Mouse (Mus musculus) stomach, postnatal 0 days (tissue): ENCODE data around the gene Gins1. TPM values are rescaled to one million over a fixed set of nuclear protein-coding genes. Genes with fewer than 3 reads are reported as not detected.
"Not testable (repeated sequence)": the region's sequence is repeated elsewhere in the genome, so short reads cannot be mapped to it uniquely, and the experiment has no call there.

Experiments used
- ATAC-seq: fragments of 200-750 bp; cut with Nextera tagmentation; 2 replicates; pipeline ENCODE4 v1.8.0; 2017; ENCODE audit not compliant: low FRiP score, low TSS enrichment
- DNase-seq: peaks from one replicate; pipeline ENCODE4 v3.0.0-alpha.2; 2016; ENCODE audit warnings: low spot score
- H3K27ac ChIP-seq: fragments of 300-500 bp; sonication (generic); replicated peaks from 2 replicates; pipeline ENCODE4 v1.5.1; 2014; ENCODE audit warnings: mild to moderate bottlenecking, control low read depth
- H3K27me3 ChIP-seq: fragments of 300-500 bp; sonication (generic); 2 replicates; pipeline ENCODE4 v1.6.1; 2014; ENCODE audit warnings: low read length; ENCODE audit not compliant: control insufficient read depth, insufficient read depth
- H3K36me3 ChIP-seq: fragments of 300-500 bp; sonication (generic); 2 replicates; pipeline ENCODE4 v1.6.1; 2014; ENCODE audit warnings: low read length, mixed read lengths; ENCODE audit not compliant: control insufficient read depth, insufficient read depth
- H3K4me1 ChIP-seq: fragments of 300-500 bp; sonication (generic); replicated peaks from 2 replicates; pipeline ENCODE4 v1.6.1; 2014; ENCODE audit warnings: antibody characterized with exemption; ENCODE audit not compliant: control insufficient read depth, insufficient read depth
- H3K4me2 ChIP-seq: fragments of 300-500 bp; sonication (generic); replicated peaks from 2 replicates; pipeline ENCODE4 v1.6.1; 2014; ENCODE audit warnings: low read depth, mild to moderate bottlenecking, control low read depth, moderate library complexity
- H3K4me3 ChIP-seq: fragments of 300-500 bp; sonication (generic); 2 replicates; pipeline ENCODE4 v1.5.1; 2014; ENCODE audit warnings: low read depth, low read length, control low read depth
- H3K9ac ChIP-seq: fragments of 300-500 bp; sonication (generic); 2 replicates; pipeline ENCODE4 v1.6.1; 2014; ENCODE audit warnings: mild to moderate bottlenecking, low read length, control low read depth, mixed read lengths
- H3K9me3 ChIP-seq: fragments of 300-500 bp; sonication (generic); 2 replicates; pipeline ENCODE4 v1.6.1; 2016; ENCODE audit warnings: low read length; ENCODE audit not compliant: control insufficient read depth
- CTCF ChIP-seq: IDR thresholded peaks from 2 replicates; pipeline ENCODE4 v1.5.1; 2016; ENCODE audit warnings: antibody characterized with exemption, low read depth, mild to moderate bottlenecking, moderate library complexity
- EP300 ChIP-seq: optimal IDR thresholded peaks from 2 replicates; pipeline ENCODE3; 2016; ENCODE audit warnings: antibody characterized with exemption
- WGBS: fragments of 180-500 bp; shearing (Covaris S2); extraction: QIAGEN DNeasy Blood & Tissue Kit; methylation state at CpG from one replicate; pipeline ENCODE4 v1.1.7; 2014; 5-methylcytosine and 5-hydroxymethylcytosine counted together
- polyA plus RNA-seq: library from polyadenylated mRNA; unstranded; fragments of >200 nt; fragmentation: Nextera tagmentation; extraction: Ambion mirVana; gene quantifications from 2 replicates; pipeline ENCODE4 v1.2.1, GENCODE M21; 2015

The Gins1 gene
- polyA plus RNA-seq, 1 experiment from 2014 or later = 10.7 TPM

- TF ChIP-seq EP300 (no peak), CTCF (no peak)
- H3K4me3 ChIP-seq = no peak overlapping the region
- no peak overlapping the region for H3K27ac ChIP-seq
- H3K4me1 ChIP-seq = no peaks in the 10 kb centered on the region
- ATAC-seq (no peak), DNase-seq (no peak)
- no peak overlapping the region for H3K9ac ChIP-seq
- H3K27me3 ChIP-seq = no peaks in the 10 kb centered on the region
- no peaks in the 10 kb centered on the region for H3K36me3 ChIP-seq
- no peak overlapping the region for H3K4me2 ChIP-seq
- H3K9me3 ChIP-seq = no peaks in the 10 kb centered on the region
- 92% methylated on average over 4 of the region's 4 CpGs for WGBS
These were observed 29.5 kb downstream of the Gins1 start for GRCm38 (mm10) chr2:150934659-150935058.

- no peak for ATAC-seq
- Histone ChIP-seq H3K4me1 (no peaks in the 10 kb centered on the region), H3K4me2 (no peak overlapping the region), H3K4me3 (no peak overlapping the region), H3K36me3 (no peaks in the 10 kb centered on the region), H3K27me3 (no peaks in the 10 kb centered on the region), H3K9ac (no peak overlapping the region), H3K27ac (no peak overlapping the region), H3K9me3 (no peaks in the 10 kb centered on the region)
- no peak for DNase-seq
- no peak for TF ChIP-seq EP300
- 88% methylated on average over 5 of the region's 5 CpGs for WGBS
These were observed 38.8 kb downstream of the Gins1 start for GRCm38 (mm10) chr2:150944017-150944416.

GRCm38 (mm10) chr2:150947341-150947740 lies 42.1 kb downstream of the Gins1 start:
- H3K4me3 ChIP-seq, H3K4me2 ChIP-seq, H3K9me3 ChIP-seq, H3K27me3 ChIP-seq, H3K9ac ChIP-seq, DNase-seq, H3K27ac ChIP-seq, H3K4me1 ChIP-seq, ATAC-seq, H3K36me3 ChIP-seq: not testable (repeated sequence)
- WGBS = 86% methylated on average over 5 of the region's 5 CpGs

- not testable (repeated sequence) for H3K4me3 ChIP-seq, H3K36me3 ChIP-seq, H3K9me3 ChIP-seq, H3K27ac ChIP-seq, H3K4me1 ChIP-seq, DNase-seq, ATAC-seq, H3K9ac ChIP-seq, H3K27me3 ChIP-seq, H3K4me2 ChIP-seq
- WGBS = 83% methylated on average over 12 of the region's 12 CpGs
These were observed 42.8 kb downstream of the Gins1 start for GRCm38 (mm10) chr2:150947880-150948611.

- ATAC-seq (no peak), DNase-seq (no peak)
- Histone ChIP-seq H3K27me3 (no peaks in the 10 kb centered on the region), H3K4me3 (no peak overlapping the region), H3K27ac (no peak overlapping the region), H3K9me3 (no peaks in the 10 kb centered on the region), H3K9ac (no peak overlapping the region), H3K4me1 (no peaks in the 10 kb centered on the region), H3K4me2 (no peak overlapping the region), H3K36me3 (peaks cover 3% of the 10 kb centered on the region; the same call in 1 of the 2 replicates)
- TF ChIP-seq CTCF (no peak), EP300 (no peak)
- WGBS = 67% methylated on average over 5 of the region's 5 CpGs
These were observed 43.6 kb downstream of the Gins1 start for GRCm38 (mm10) chr2:150948786-150949185.

- TF ChIP-seq EP300 (no peak), CTCF (no peak)
- Histone ChIP-seq H3K4me3 (no peak overlapping the region), H3K36me3 (peaks cover 3% of the 10 kb centered on the region; the same call in 1 of the 2 replicates), H3K4me1 (no peaks in the 10 kb centered on the region), H3K27me3 (no peaks in the 10 kb centered on the region), H3K4me2 (no peak overlapping the region), H3K27ac (no peak overlapping the region), H3K9ac (no peak overlapping the region), H3K9me3 (no peaks in the 10 kb centered on the region)
- ATAC-seq (no peak), DNase-seq (no peak)
- 90% methylated on average over 3 of the region's 3 CpGs for WGBS
These were observed 44.5 kb downstream of the Gins1 start for GRCm38 (mm10) chr2:150949652-150950051.
